Mouse (Mus musculus) kidney, adult 2 months (tissue): Measurements from ENCODE around the gene 1700013G24Rik.

Experiments
- CTCF ChIP-seq: fragments of 200-500 bp; conservative IDR thresholded peaks from 2 replicates; pipeline ENCODE4 v1.5.1; 2011; ENCODE audit warnings: low read depth, mild to moderate bottlenecking, control low read depth, low read length, moderate library complexity, mixed read lengths; ENCODE audit not compliant: insufficient read depth, insufficient read length
- POLR2A ChIP-seq: fragments of 200-500 bp; IDR thresholded peaks from one replicate; pipeline ENCODE4 v1.6.1; 2011; ENCODE audit warnings: low read depth, low read length, control low read depth

- no peak for TF ChIP-seq CTCF
- TF ChIP-seq POLR2A = no peak
These were observed 34.4 kb downstream of the 1700013G24Rik start for GRCm38 (mm10) chr4:137487286-137488000.
